Mouse (Mus musculus) cerebellum, adult 2 months (tissue): ENCODE results near the gene Trpv4.

ENCODE experiments used
- CTCF ChIP-seq: fragments of 200-500 bp; IDR thresholded peaks from 2 replicates; pipeline ENCODE4 v1.5.1; 2011; ENCODE audit warnings: low read depth, mild to moderate bottlenecking, control low read depth, low read length, moderate library complexity, borderline replicate concordance; ENCODE audit not compliant: insufficient read depth
- POLR2A ChIP-seq: fragments of 200-500 bp; IDR thresholded peaks from 2 replicates; pipeline ENCODE4 v1.6.1; 2011; ENCODE audit warnings: low read length, control low read depth, borderline replicate concordance; ENCODE audit not compliant: insufficient read depth

- TF ChIP-seq CTCF (no peak), POLR2A (no peak)
Measured at GRCm38 (mm10) chr5:114593949-114594348, 64.3 kb downstream of the Trpv4 start.
